10 mouse cellular contexts compared by ENCODE assay signal in genomic region chr17:34932287-34932686, GRCm38 (mm10). TPM values are rescaled to one million over a fixed set of nuclear protein-coding genes. Genes with fewer than 3 reads are reported as not detected.
DNase-seq lines count a peak whose midpoint lies in the region; ATAC-seq lines count a peak whose summit lies in the region.
"Had no signal": no experiment of that assay in that cellular context is flagged by ENCODE, and none has a peak within 500 bp of the region (broad histone marks: within the 10 kb centered on the region; RNA-seq: fewer than 3 reads in every experiment).

No protein-coding gene starts in this region.

- peaks cover 8 to 10% of the 10 kb centered on the region in 2 experiments; a peak in 3 of 4 replicates for H3K4me1 ChIP-seq in heart, embryonic 14.5 days (ENCODE audit: control insufficient read depth in 2 of 2, insufficient read depth in 2 of 2, low read length in 2 of 2)
- peaks cover 9% of the 10 kb centered on the region for H3K4me1 ChIP-seq in forebrain, embryonic 16.5 days (replicated peaks; ENCODE audit: control insufficient read depth, insufficient read depth, low read length)

- peak overlapping the region; percentile 99 for H3K4me2 ChIP-seq in heart, embryonic 14.5 days (ENCODE audit: low read length)
- H3K4me2 ChIP-seq in forebrain, embryonic 16.5 days (ENCODE audit: low read length): peak overlapping the region; percentile 97

- H3K79me2 ChIP-seq in macrophage (ENCODE audit: inconsistent target): peaks cover 48% of the 10 kb centered on the region

- peak overlapping the region; percentile 89 for H3K9ac ChIP-seq in heart, embryonic 14.5 days (ENCODE audit: low read length)
- peak overlapping the region; percentile 88 for H3K9ac ChIP-seq in forebrain, embryonic 16.5 days (replicated peaks; ENCODE audit: low read depth, low read length)

- intact Hi-C loops in heart, postnatal 36 days (cut with DNase I): loop anchor here (5.0 to 10.0 kb wide), 2 partner anchors 53 to 80 kb away; partner anchors contain the start of genes Lsm2, Nelfe and Skiv2l

- H3K27me3 ChIP-seq in heart, embryonic 14.5 days (ENCODE audit: control insufficient read depth, insufficient read depth, low read length): no peaks in the 10 kb centered on the region
- no peaks in the 10 kb centered on the region for H3K27me3 ChIP-seq in forebrain, embryonic 16.5 days (replicated peaks; ENCODE audit: control insufficient read depth, insufficient read depth, low read length)

- DNase-seq in heart, postnatal 36 days: no peak
- no peak for DNase-seq in ovary, postnatal 36 days (ENCODE audit: low spot score)
- no peak for DNase-seq in layer of hippocampus, adult 11-12 months (ENCODE audit: low spot score)

- 78% methylated on average over 8 of the region's 8 CpGs for whole genome bisulfite sequencing in heart, embryonic 14.5 days
- WGBS in forebrain, embryonic 16.5 days: 95% methylated on average over 8 of the region's 8 CpGs
- WGBS in macrophage (ENCODE audit: missing documents): 51% methylated on average over 8 of the region's 8 CpGs

- H3K9me3 ChIP-seq in heart, embryonic 14.5 days (ENCODE audit: control insufficient read depth, low read length): no peaks in the 10 kb centered on the region
- no peaks in the 10 kb centered on the region for H3K9me3 ChIP-seq in forebrain, embryonic 16.5 days (ENCODE audit: control insufficient read depth, low read length)
- H3K9me3 ChIP-seq: G1E had no signal

- peak overlapping the region; percentile 77 to 84; a peak in 2 of 4 replicates for H3K4me3 ChIP-seq in heart, embryonic 14.5 days (ENCODE audit: control insufficient read depth in 1 of 2, insufficient read depth in 1 of 2, low read depth in 1 of 2, low read length in 2 of 2)
- H3K4me3 ChIP-seq in forebrain, embryonic 16.5 days (replicated peaks; ENCODE audit: low read length): peak overlapping the region; percentile 63
- peak overlapping the region; percentile 99 for H3K4me3 ChIP-seq in macrophage (ENCODE audit: inconsistent target)

- peaks cover 21% of the 10 kb centered on the region for H3K36me3 ChIP-seq in heart, embryonic 14.5 days (ENCODE audit: control insufficient read depth, insufficient read depth, low read length)
- H3K36me3 ChIP-seq in forebrain, embryonic 16.5 days (ENCODE audit: control insufficient read depth, insufficient read depth): no peaks in the 10 kb centered on the region; the same call in 1 of the 2 replicates
- peaks cover 41% of the 10 kb centered on the region for H3K36me3 ChIP-seq in macrophage (ENCODE audit: inconsistent target)

- ATAC-seq in heart, embryonic 14.5 days (ENCODE audit: insufficient number of reproducible peaks, insufficient read depth, low FRiP score, low read depth): no peak
- ATAC-seq in CD4-positive, CD25-positive, alpha-beta regulatory T cell, adult 4 months: peak; percentile 29
- no peak for ATAC-seq in forebrain, embryonic 16.5 days
- ATAC-seq in monocyte, adult 5-6 weeks (replicated peaks; ENCODE audit: insufficient number of reproducible peaks, low FRiP score, low TSS enrichment, poor library complexity, severe bottlenecking): no peak

- no peak overlapping the region for H3K27ac ChIP-seq in heart, embryonic 14.5 days (replicated peaks in 1 of 2; ENCODE audit: control insufficient read depth in 1 of 2, insufficient read depth in 1 of 2, low read depth in 2 of 2, low read length in 2 of 2)
- no peak overlapping the region for H3K27ac ChIP-seq in forebrain, embryonic 16.5 days (ENCODE audit: low read length)
- peak overlapping the region; percentile 78 for H3K27ac ChIP-seq in macrophage

RNA-seq across cellular contexts. Expression of gene Neu1, which starts 1.2 kb away (rescaled TPM):
- polyA plus RNA-seq in heart, embryonic 14.5 days (2014; fragmentation: Nextera tagmentation; extraction: Ambion mirVana): 13.7 and 14.6 TPM in 2 replicates
- total RNA-seq in heart, postnatal 36 days (2021): 10 to 100 TPM; 13.2 to 16.5 TPM
- 10 to 100 TPM; 32.5 to 40.6 TPM for polyA plus RNA-seq in CD4-positive, CD25-positive, alpha-beta regulatory T cell, adult 4 months (2017; shearing (Covaris generic))
- polyA plus RNA-seq in forebrain, embryonic 16.5 days (2015; fragmentation: Nextera tagmentation; extraction: Ambion mirVana): 31.8 and 36.8 TPM in 2 replicates
- total RNA-seq in macrophage (2018; cell fraction: chromatin; rRNA removed): 100 to 1,000 TPM in 2 of 26 experiments, 10 to 100 TPM in 24; 18.6 to 132 (median 75.7) TPM
- total RNA-seq in macrophage (2018; cell fraction: cytosol; rRNA removed): 100 to 1,000 TPM in 4 of 26 experiments, 10 to 100 TPM in 22; 67.2 to 110 (median 89.2) TPM
- total RNA-seq in macrophage (2018; cell fraction: nucleus; rRNA removed): 100 to 1,000 TPM in 21 of 26 experiments, 10 to 100 TPM in 5; 35.8 to 170 (median 138) TPM
- 80.3 to 98.8 TPM (median 81.2 TPM) in 3 replicates for polyA plus RNA-seq in macrophage (2018)
- 29.6 to 39.9 TPM (median 37.2 TPM) in 3 replicates for total RNA-seq in monocyte, adult 5-6 weeks (2017)

RNA-seq across cellular contexts. Expression of gene Slc44a4, which starts 18.0 kb away (rescaled TPM):
- not detected in 2 replicates for polyA plus RNA-seq in heart, embryonic 14.5 days (2014; fragmentation: Nextera tagmentation; extraction: Ambion mirVana)
- total RNA-seq in heart, postnatal 36 days (2021): not detected
- not detected for polyA plus RNA-seq in CD4-positive, CD25-positive, alpha-beta regulatory T cell, adult 4 months (2017; shearing (Covaris generic))
- 0.09 TPM in 1 of 2 replicates, not detected in the other for polyA plus RNA-seq in forebrain, embryonic 16.5 days (2015; fragmentation: Nextera tagmentation; extraction: Ambion mirVana)
- total RNA-seq in macrophage (2018; cell fraction: chromatin; rRNA removed): not detected
- not detected for total RNA-seq in macrophage (2018; cell fraction: cytosol; rRNA removed)
- not detected for total RNA-seq in macrophage (2018; cell fraction: nucleus; rRNA removed)
- not detected in 3 replicates for polyA plus RNA-seq in macrophage (2018)
- not detected in 3 replicates for total RNA-seq in monocyte, adult 5-6 weeks (2017)
- total RNA-seq: G1E; hematopoietic stem cell, adult 5-6 weeks had no signal
- polyA plus RNA-seq: G1E had no signal

RNA-seq across cellular contexts. Expression of gene Hspa1b, which starts 26.8 kb away (rescaled TPM):
- polyA plus RNA-seq in heart, embryonic 14.5 days (2014; fragmentation: Nextera tagmentation; extraction: Ambion mirVana): 0.09 and 0.19 TPM in 2 replicates
- 1 to 10 TPM; 2.8 to 4.5 TPM for total RNA-seq in heart, postnatal 36 days (2021)
- polyA plus RNA-seq in CD4-positive, CD25-positive, alpha-beta regulatory T cell, adult 4 months (2017; shearing (Covaris generic)): 1 to 10 TPM in 1 of 2 experiments, under 1 TPM in 1; 0.84 to 3.7 TPM
- 0.14 TPM in 1 of 2 replicates, not detected in the other for polyA plus RNA-seq in forebrain, embryonic 16.5 days (2015; fragmentation: Nextera tagmentation; extraction: Ambion mirVana)
- 10 to 100 TPM in 1 of 26 experiments, 1 to 10 TPM in 23, under 1 TPM in 2; 0.33 to 11.3 (median 3.9) TPM for total RNA-seq in macrophage (2018; cell fraction: chromatin; rRNA removed)
- 10 to 100 TPM in 9 of 26 experiments, 1 to 10 TPM in 16, under 1 TPM in 1; 0.90 to 24.8 (median 7.7) TPM for total RNA-seq in macrophage (2018; cell fraction: cytosol; rRNA removed)
- 10 to 100 TPM in 6 of 26 experiments, 1 to 10 TPM in 19, under 1 TPM in 1; 0.39 to 52.2 (median 6.9) TPM for total RNA-seq in macrophage (2018; cell fraction: nucleus; rRNA removed)
- 0.57 to 1.2 TPM (median 0.69 TPM) in 3 replicates for polyA plus RNA-seq in macrophage (2018)
- total RNA-seq in monocyte, adult 5-6 weeks (2017): 12.5 to 375 TPM (median 15.8 TPM) in 3 replicates

RNA-seq across cellular contexts. Expression of gene Ehmt2, which starts 34.0 kb away (rescaled TPM):
- polyA plus RNA-seq in heart, embryonic 14.5 days (2014; fragmentation: Nextera tagmentation; extraction: Ambion mirVana): 31.4 and 35.2 TPM in 2 replicates
- total RNA-seq in heart, postnatal 36 days (2021): 10 to 100 TPM; 44.6 to 49.8 TPM
- polyA plus RNA-seq in CD4-positive, CD25-positive, alpha-beta regulatory T cell, adult 4 months (2017; shearing (Covaris generic)): 10 to 100 TPM; 21.8 to 30.5 TPM
- 107 and 121 TPM in 2 replicates for polyA plus RNA-seq in forebrain, embryonic 16.5 days (2015; fragmentation: Nextera tagmentation; extraction: Ambion mirVana)
- total RNA-seq in macrophage (2018; cell fraction: chromatin; rRNA removed): 100 to 1,000 TPM; 163 to 755 (median 449) TPM
- 100 to 1,000 TPM in 12 of 26 experiments, 10 to 100 TPM in 14; 65.9 to 135 (median 97.1) TPM for total RNA-seq in macrophage (2018; cell fraction: cytosol; rRNA removed)
- 100 to 1,000 TPM; 118 to 294 (median 219) TPM for total RNA-seq in macrophage (2018; cell fraction: nucleus; rRNA removed)
- 59.6 to 100 TPM (median 69.3 TPM) in 3 replicates for polyA plus RNA-seq in macrophage (2018)
- total RNA-seq in monocyte, adult 5-6 weeks (2017): 92.4 to 105 TPM (median 102 TPM) in 3 replicates

RNA-seq across cellular contexts. Expression of gene C2, which starts 34.2 kb away (rescaled TPM):
- 1.0 and 1.2 TPM in 2 replicates for polyA plus RNA-seq in heart, embryonic 14.5 days (2014; fragmentation: Nextera tagmentation; extraction: Ambion mirVana)
- total RNA-seq in heart, postnatal 36 days (2021): 1 to 10 TPM; 3.1 to 4.4 TPM
- 1 to 10 TPM; 1.1 to 2.5 TPM for polyA plus RNA-seq in CD4-positive, CD25-positive, alpha-beta regulatory T cell, adult 4 months (2017; shearing (Covaris generic))
- 1.6 and 1.7 TPM in 2 replicates for polyA plus RNA-seq in forebrain, embryonic 16.5 days (2015; fragmentation: Nextera tagmentation; extraction: Ambion mirVana)
- total RNA-seq in macrophage (2018; cell fraction: chromatin; rRNA removed): 1 to 10 TPM in 15 of 26 experiments, under 1 TPM in 4, not detected in 7; 0.47 to 4.5 (median 2.3) TPM
- total RNA-seq in macrophage (2018; cell fraction: cytosol; rRNA removed): 1 to 10 TPM in 15 of 26 experiments, under 1 TPM in 11; 0.43 to 2.4 (median 1.1) TPM
- total RNA-seq in macrophage (2018; cell fraction: nucleus; rRNA removed): 1 to 10 TPM in 17 of 26 experiments, under 1 TPM in 7, not detected in 2; 0.38 to 3.6 (median 1.5) TPM
- 0.63 to 0.95 TPM (median 0.86 TPM) in 3 replicates for polyA plus RNA-seq in macrophage (2018)
- not detected in 3 replicates for total RNA-seq in monocyte, adult 5-6 weeks (2017)
- total RNA-seq: hematopoietic stem cell, adult 5-6 weeks had no signal
